Mouse (Mus musculus) limb, embryonic 12.5 days (tissue): ENCODE results near the gene Ska2. TPM values are rescaled to one million over a fixed set of nuclear protein-coding genes. Genes with fewer than 3 reads are reported as not detected.

Source experiments
- ATAC-seq: fragments of 200-750 bp; cut with Nextera tagmentation; 2 replicates; pipeline ENCODE4 v1.8.0; 2017; ENCODE audit warnings: low read depth, moderate TSS enrichment; ENCODE audit not compliant: insufficient number of reproducible peaks, insufficient read depth, low FRiP score, low TSS enrichment
- H3K27ac ChIP-seq: fragments of 300-500 bp; sonication (generic); 2 replicates; pipeline ENCODE4 v1.5.1; 2016; ENCODE audit warnings: mild to moderate bottlenecking, moderate library complexity
- H3K27me3 ChIP-seq: fragments of 300-500 bp; sonication (generic); 2 replicates; pipeline ENCODE4 v1.6.1; 2016; ENCODE audit warnings: mild to moderate bottlenecking, moderate library complexity
- H3K36me3 ChIP-seq: fragments of 300-500 bp; sonication (generic); 2 replicates; pipeline ENCODE4 v1.6.1; 2016; ENCODE audit warnings: mild to moderate bottlenecking, moderate library complexity
- H3K4me1 ChIP-seq: fragments of 300-500 bp; sonication (generic); replicated peaks from 2 replicates; pipeline ENCODE4 v1.6.1; 2016
- H3K4me2 ChIP-seq: fragments of 300-500 bp; sonication (generic); 2 replicates; pipeline ENCODE4 v1.6.1; 2016; ENCODE audit warnings: mild to moderate bottlenecking, moderate library complexity
- H3K4me3 ChIP-seq: fragments of 300-500 bp; sonication (generic); replicated peaks from 2 replicates; pipeline ENCODE4 v1.5.1; 2016; ENCODE audit warnings: mild to moderate bottlenecking
- H3K9ac ChIP-seq: fragments of 300-500 bp; sonication (generic); replicated peaks from 2 replicates; pipeline ENCODE4 v1.6.1; 2016; ENCODE audit warnings: mild to moderate bottlenecking, moderate library complexity
- H3K9me3 ChIP-seq: fragments of 300-500 bp; sonication (generic); 2 replicates; pipeline ENCODE4 v1.6.1; 2016; ENCODE audit warnings: mild to moderate bottlenecking, moderate library complexity
- WGBS: fragments of 180-500 bp; shearing (Covaris S2); methylation state at CpG from one replicate; pipeline ENCODE4 v1.1.7; 2016; 5-methylcytosine and 5-hydroxymethylcytosine counted together
- microRNA counts: library from miRNA; unstranded; fragments of <30 nt; microRNA quantifications from one replicate; lab custom pipeline; 2017
- microRNA-seq: library from miRNA; unstranded; fragments of <30 nt; microRNA quantifications from one replicate; pipeline ENCODE4, GENCODE M21; 2017
- polyA plus RNA-seq: library from polyadenylated mRNA; unstranded; fragments of >200 nt; fragmentation: Nextera tagmentation; extraction: Ambion mirVana; gene quantifications from 2 replicates; pipeline ENCODE4 v1.2.1, GENCODE M21; 2016

Ska2 gene
- polyA plus RNA-seq, 1 experiment from 2014 or later: 103 TPM

- Histone ChIP-seq H3K9me3 (no peaks in the 10 kb centered on the region), H3K27me3 (no peaks in the 10 kb centered on the region), H3K27ac (no peak overlapping the region), H3K4me2 (no peak overlapping the region), H3K4me3 (no peak overlapping the region), H3K36me3 (peaks cover 28% of the 10 kb centered on the region), H3K9ac (no peak overlapping the region), H3K4me1 (no peaks in the 10 kb centered on the region)
- ATAC-seq: no peak
- 88% methylated on average over 5 of the region's 5 CpGs for WGBS
Measured at GRCm38 (mm10) chr11:87173625-87174024, 64.6 kb downstream of the Ska2 start.

MicroRNAs encoded within 50 kb of the gene (microRNA counts, 519-probe panel; counts per million panel counts)
- 7,925 counts per million, percentile 89 among the panel's probes with 10 or more counts for microRNA mmu-miR-301a (lab: Ali Mortazavi, UCI)

Small RNA genes lying within 50 kb of the gene (microRNA-seq; reads per million reads assigned to microRNA genes)
- gene Mir301: 1,903 reads per million, percentile 81 among the genes with 10 or more reads in this experiment

Other genes with a start within 250 kb of the Ska2 start
- 9.8 and 10.5 TPM in 2 replicates for gene Ypel2, start 115.5 kb upstream of the Ska2 start, polyA plus RNA-seq
- 28.4 and 30.6 TPM in 2 replicates for gene Gdpd1, start 35.2 kb upstream of the Ska2 start, polyA plus RNA-seq
- gene Smg8, start 22.5 kb upstream of the Ska2 start, polyA plus RNA-seq: 28.2 and 31.1 TPM in 2 replicates
- gene Prr11, start 526 bp upstream of the Ska2 start, polyA plus RNA-seq: 7.4 and 9.4 TPM in 2 replicates
- gene Trim37, start 17.8 kb downstream of the Ska2 start, polyA plus RNA-seq: 33.2 and 35.1 TPM in 2 replicates
- 2.1 and 3.0 TPM in 2 replicates for gene Ppm1e, start 249.8 kb downstream of the Ska2 start, polyA plus RNA-seq